Mouse (Mus musculus): ENCODE results near the gene Ensa. TPM values are rescaled to one million over a fixed set of nuclear protein-coding genes. Genes with fewer than 3 reads are reported as not detected.

Gene Ensa
- polyA plus RNA-seq, 1 experiment, result not detected

- Histone ChIP-seq H3K4me3 (ENCODE audit: insufficient read depth, low read depth, low read length) (no peak overlapping the region; the same call in 1 of the 2 replicates), H3K4me1 (ENCODE audit: control insufficient read depth, insufficient read depth, low read length) (peaks cover 44% of the 10 kb centered on the region), H3K27ac (ENCODE audit: insufficient read depth, low read depth, low read length) (peak overlapping the region; percentile 54; the same call in 1 of the 2 replicates)
- TF ChIP-seq POLR2A (IDR thresholded peaks at IDR 0.05; ENCODE audit: insufficient read depth, low read depth, low read length), result no peak
- no peak for TF ChIP-seq CTCF (IDR thresholded peaks at IDR 0.05; ENCODE audit: insufficient read depth, low read depth, low read length)
- WGBS, result 41% methylated on average over 11 of the region's 11 CpGs
Measured at GRCm38 (mm10) chr3:95673707-95674211, 49.0 kb downstream of the Ensa start.

GRCm38 (mm10) chr3:95674236-95674635 is 49.4 kb downstream of the Ensa start:
- 58% methylated on average over 2 of the region's 2 CpGs for WGBS
- Histone ChIP-seq H3K4me1 (ENCODE audit: control insufficient read depth, insufficient read depth, low read length) (peaks cover 42% of the 10 kb centered on the region), H3K4me3 (ENCODE audit: insufficient read depth, low read depth, low read length) (no peak overlapping the region), H3K27ac (ENCODE audit: insufficient read depth, low read depth, low read length) (peak overlapping the region; percentile 44; the same call in 1 of the 2 replicates)
- TF ChIP-seq POLR2A (IDR thresholded peaks at IDR 0.05; ENCODE audit: insufficient read depth, low read depth, low read length) (no peak), CTCF (IDR thresholded peaks at IDR 0.05; ENCODE audit: insufficient read depth, low read depth, low read length) (no peak)

- H3K4me1 ChIP-seq (ENCODE audit: control insufficient read depth, insufficient read depth, low read length), result peaks cover 40% of the 10 kb centered on the region
- H3K4me3 ChIP-seq (ENCODE audit: insufficient read depth, low read depth, low read length), result no peak overlapping the region
- TF ChIP-seq CTCF (IDR thresholded peaks at IDR 0.05; ENCODE audit: insufficient read depth, low read depth, low read length) (no peak), POLR2A (IDR thresholded peaks at IDR 0.05; ENCODE audit: insufficient read depth, low read depth, low read length) (no peak)
- 36% methylated on average over 6 of the region's 6 CpGs for WGBS
- H3K27ac ChIP-seq (ENCODE audit: insufficient read depth, low read depth, low read length), result peak overlapping the region; percentile 11; the same call in 1 of the 2 replicates
Measured at GRCm38 (mm10) chr3:95674812-95675211, 50.0 kb downstream of the Ensa start.

- H3K27ac ChIP-seq (ENCODE audit: insufficient read depth, low read depth, low read length), result peak overlapping the region; percentile 11
- no peak overlapping the region for H3K4me3 ChIP-seq (ENCODE audit: insufficient read depth, low read depth, low read length)
- TF ChIP-seq CTCF (IDR thresholded peaks at IDR 0.05; ENCODE audit: insufficient read depth, low read depth, low read length) (peak; percentile 26; the same call in 1 of the 2 replicates), POLR2A (IDR thresholded peaks at IDR 0.05; ENCODE audit: insufficient read depth, low read depth, low read length) (no peak)
- peaks cover 40% of the 10 kb centered on the region for H3K4me1 ChIP-seq (ENCODE audit: control insufficient read depth, insufficient read depth, low read length)
- WGBS, result 51% methylated on average over 8 of the region's 8 CpGs
Measured at GRCm38 (mm10) chr3:95675301-95676092, 50.7 kb downstream of the Ensa start.

- Histone ChIP-seq H3K27ac (ENCODE audit: insufficient read depth, low read depth, low read length) (no peak overlapping the region), H3K4me1 (ENCODE audit: control insufficient read depth, insufficient read depth, low read length) (peaks cover 40% of the 10 kb centered on the region), H3K4me3 (ENCODE audit: insufficient read depth, low read depth, low read length) (no peak overlapping the region)
- WGBS, result 61% methylated on average over 15 of the region's 15 CpGs
- TF ChIP-seq CTCF (IDR thresholded peaks at IDR 0.05; ENCODE audit: insufficient read depth, low read depth, low read length) (peak; percentile 67; the same call in 1 of the 2 replicates), POLR2A (IDR thresholded peaks at IDR 0.05; ENCODE audit: insufficient read depth, low read depth, low read length) (no peak)
Measured at GRCm38 (mm10) chr3:95676745-95677419, 52.1 kb downstream of the Ensa start.

- TF ChIP-seq CTCF (IDR thresholded peaks at IDR 0.05; ENCODE audit: insufficient read depth, low read depth, low read length), result no peak
- no peak for TF ChIP-seq POLR2A (IDR thresholded peaks at IDR 0.05; ENCODE audit: insufficient read depth, low read depth, low read length)
- WGBS, result 77% methylated on average over 19 of the region's 19 CpGs
- H3K27ac ChIP-seq (ENCODE audit: insufficient read depth, low read depth, low read length), result no peak overlapping the region
- H3K4me1 ChIP-seq (ENCODE audit: control insufficient read depth, insufficient read depth, low read length), result peaks cover 37% of the 10 kb centered on the region
- H3K4me3 ChIP-seq (ENCODE audit: insufficient read depth, low read depth, low read length), result no peak overlapping the region
Measured at GRCm38 (mm10) chr3:95677420-95678090, 52.8 kb downstream of the Ensa start.

GRCm38 (mm10) chr3:95679551-95679950 is 54.8 kb downstream of the Ensa start:
- TF ChIP-seq CTCF (IDR thresholded peaks at IDR 0.05; ENCODE audit: insufficient read depth, low read depth, low read length) (no peak), POLR2A (IDR thresholded peaks at IDR 0.05; ENCODE audit: insufficient read depth, low read depth, low read length) (no peak)
- no peak overlapping the region for H3K4me3 ChIP-seq (ENCODE audit: insufficient read depth, low read depth, low read length)
- WGBS, result 93% methylated on average over 8 of the region's 8 CpGs
- H3K27ac ChIP-seq (ENCODE audit: insufficient read depth, low read depth, low read length), result no peak overlapping the region
- H3K4me1 ChIP-seq (ENCODE audit: control insufficient read depth, insufficient read depth, low read length), result peaks cover 19% of the 10 kb centered on the region

GRCm38 (mm10) chr3:95680673-95681072 is 55.9 kb downstream of the Ensa start:
- 88% methylated on average over 6 of the region's 6 CpGs for WGBS
- no peak overlapping the region for H3K4me3 ChIP-seq (ENCODE audit: insufficient read depth, low read depth, low read length)
- H3K4me1 ChIP-seq (ENCODE audit: control insufficient read depth, insufficient read depth, low read length), result peaks cover 10% of the 10 kb centered on the region; the same call in 1 of the 2 replicates
- TF ChIP-seq POLR2A (IDR thresholded peaks at IDR 0.05; ENCODE audit: insufficient read depth, low read depth, low read length) (no peak), CTCF (IDR thresholded peaks at IDR 0.05; ENCODE audit: insufficient read depth, low read depth, low read length) (no peak)
- H3K27ac ChIP-seq (ENCODE audit: insufficient read depth, low read depth, low read length), result no peak overlapping the region
